8 mouse cellular contexts compared by ENCODE assay signal in the genomic region with DNA sequence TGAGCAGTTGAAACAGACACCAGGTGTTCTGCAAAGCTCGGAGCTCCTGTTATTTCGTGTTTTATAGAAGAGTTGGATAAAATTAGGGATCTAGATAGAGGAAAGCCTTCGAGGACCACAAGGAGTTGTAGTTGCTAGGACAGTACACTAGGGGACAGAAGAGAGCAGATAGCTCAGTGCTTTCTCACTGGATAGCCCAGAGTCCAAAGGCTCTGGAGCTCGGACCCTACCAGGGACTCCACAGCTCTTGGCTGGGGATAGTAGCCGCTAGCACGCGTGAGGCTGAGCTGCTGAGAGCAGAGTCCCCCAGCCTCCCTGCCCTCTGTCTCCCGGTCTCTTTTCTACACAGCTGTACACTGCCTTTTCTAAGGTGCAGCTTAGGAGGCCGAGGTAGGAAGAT. TPM values are rescaled to one million over a fixed set of nuclear protein-coding genes. Genes with fewer than 3 reads are reported as not detected.
DNase-seq lines count a peak whose midpoint lies in the region; ATAC-seq and TF ChIP-seq lines count a peak whose summit lies in the region.

No protein-coding gene starts in this region.

- no peak overlapping the region for H3K4me3 ChIP-seq in forebrain, embryonic 13.5 days
- H3K4me3 ChIP-seq in forebrain, embryonic 15.5 days = no peak overlapping the region
- no peak overlapping the region for H3K4me3 ChIP-seq in midbrain, embryonic 13.5 days (replicated peaks)

- no peak overlapping the region for H3K4me2 ChIP-seq in forebrain, embryonic 13.5 days
- no peak overlapping the region for H3K4me2 ChIP-seq in forebrain, embryonic 15.5 days (replicated peaks)
- H3K4me2 ChIP-seq in midbrain, embryonic 13.5 days (replicated peaks) = no peak overlapping the region

- peak; percentile 81 for TF ChIP-seq CTCF in brain, embryonic 14.5 days (IDR thresholded peaks at IDR 0.05; ENCODE audit: borderline replicate concordance, extremely low read depth, insufficient read depth, insufficient read length)

- no peaks in the 10 kb centered on the region; the same call in 1 of the 2 replicates for H3K9me3 ChIP-seq in forebrain, embryonic 13.5 days (replicated peaks)
- no peaks in the 10 kb centered on the region for H3K9me3 ChIP-seq in forebrain, embryonic 15.5 days
- H3K9me3 ChIP-seq in midbrain, embryonic 13.5 days = no peaks in the 10 kb centered on the region

- no peak overlapping the region for H3K27ac ChIP-seq in forebrain, embryonic 13.5 days
- H3K27ac ChIP-seq in forebrain, embryonic 15.5 days (replicated peaks) = no peak overlapping the region
- no peak overlapping the region for H3K27ac ChIP-seq in midbrain, embryonic 13.5 days

- no peaks in the 10 kb centered on the region for H3K27me3 ChIP-seq in forebrain, embryonic 13.5 days
- H3K27me3 ChIP-seq in forebrain, embryonic 15.5 days = no peaks in the 10 kb centered on the region
- no peaks in the 10 kb centered on the region for H3K27me3 ChIP-seq in midbrain, embryonic 13.5 days

- WGBS in forebrain, embryonic 13.5 days = 38% methylated on average over 9 of the region's 9 CpGs
- 37% methylated on average over 9 of the region's 9 CpGs for WGBS in forebrain, embryonic 15.5 days
- 33% methylated on average over 9 of the region's 9 CpGs for WGBS in midbrain, embryonic 13.5 days

- H3K36me3 ChIP-seq in forebrain, embryonic 13.5 days (ENCODE audit: poor library complexity, severe bottlenecking) = no peaks in the 10 kb centered on the region
- no peaks in the 10 kb centered on the region for H3K36me3 ChIP-seq in forebrain, embryonic 15.5 days
- H3K36me3 ChIP-seq in midbrain, embryonic 13.5 days = no peaks in the 10 kb centered on the region

- no peak overlapping the region for H3K9ac ChIP-seq in forebrain, embryonic 13.5 days
- no peak overlapping the region for H3K9ac ChIP-seq in forebrain, embryonic 15.5 days (replicated peaks)
- no peak overlapping the region for H3K9ac ChIP-seq in midbrain, embryonic 13.5 days (replicated peaks)

- peak; percentile 22 for DNase-seq in 3134 (ENCODE audit: extremely low read depth, insufficient read length, low spot score)
- peak; percentile 61 for DNase-seq in brain, embryonic 14.5 days (ENCODE audit: low read depth)
- peak; percentile 41 to 62 for DNase-seq in layer of hippocampus, postnatal 10 days (ENCODE audit: low spot score in 2 of 2)
- no peak for DNase-seq in thymus, postnatal 25 days

- peaks cover 15% of the 10 kb centered on the region for H3K4me1 ChIP-seq in forebrain, embryonic 13.5 days
- H3K4me1 ChIP-seq in forebrain, embryonic 15.5 days = peaks cover 8% of the 10 kb centered on the region; the same call in 1 of the 2 replicates
- H3K4me1 ChIP-seq in midbrain, embryonic 13.5 days (replicated peaks) = peaks cover 15% of the 10 kb centered on the region

- no peak for TF ChIP-seq POLR2A in brain, embryonic 14.5 days (IDR thresholded peaks at IDR 0.05; ENCODE audit: borderline replicate concordance, extremely low read depth, insufficient read depth, insufficient read length, poor library complexity, severe bottlenecking)

- peak; percentile 51; the same call in 1 of the 2 replicates for ATAC-seq in forebrain, embryonic 13.5 days
- no peak for ATAC-seq in forebrain, embryonic 15.5 days (replicated peaks)
- peak; percentile 89 for ATAC-seq in erythroid progenitor cell, adult 5-6 weeks (replicated peaks; ENCODE audit: low FRiP score, poor library complexity, severe bottlenecking)
- ATAC-seq in midbrain, embryonic 13.5 days = peak; percentile 55

RNA-seq across cellular contexts. Expression of a gene that starts 41.2 kb away (rescaled TPM):
- 140 and 148 TPM in 2 replicates for polyA plus RNA-seq in forebrain, embryonic 13.5 days (2015; fragmentation: Nextera tagmentation; extraction: Ambion mirVana)
- polyA plus RNA-seq in forebrain, embryonic 15.5 days (2015; fragmentation: Nextera tagmentation; extraction: Ambion mirVana) = 145 and 149 TPM in 2 replicates
- 71.3 and 95.6 TPM in 2 replicates for polyA plus RNA-seq in brain, embryonic 14.5 days (2012; rRNA removed)
- 285 and 316 TPM in 2 replicates for total RNA-seq in erythroid progenitor cell, adult 5-6 weeks (2015; ENCODE audit: low replicate concordance)
- 129 and 154 TPM in 2 replicates for total RNA-seq in erythroid progenitor cell, adult 5-6 weeks (2017; ENCODE audit: low replicate concordance)
- 10 to 100 TPM; 62.2 to 76.7 TPM for total RNA-seq in layer of hippocampus, postnatal 10 days (2021)
- 139 and 148 TPM in 2 replicates for polyA plus RNA-seq in midbrain, embryonic 13.5 days (2015; fragmentation: Nextera tagmentation; extraction: Ambion mirVana)
